Mouse (Mus musculus): Measurements from ENCODE around the gene Ip6k1.
A peak's percentile ranks its signal among the peaks of the same experiment; 100 is the strongest.

Ip6k1 gene

DNA sequence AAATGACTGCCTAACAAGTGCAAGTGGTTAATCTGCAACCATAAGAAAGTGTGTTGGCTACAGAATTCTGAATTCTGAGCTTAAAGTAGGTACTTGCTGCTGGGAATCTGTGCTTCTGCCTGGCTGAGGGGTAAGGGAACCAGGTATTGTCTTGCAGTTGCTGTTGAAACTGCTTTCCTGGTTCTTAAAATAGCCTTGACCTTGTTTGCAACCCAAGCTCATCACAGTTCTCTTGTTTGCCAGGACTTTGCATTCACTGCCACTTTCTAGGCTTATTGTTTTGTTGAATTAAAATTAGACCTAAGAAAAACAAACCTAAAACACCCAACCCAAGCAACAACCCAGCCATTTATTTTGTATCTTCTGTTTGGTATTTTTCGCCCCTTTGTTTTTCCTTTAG is 18.4 kb downstream of the Ip6k1 start:
- no peak for ATAC-seq (ENCODE audit: insufficient number of reproducible peaks, low FRiP score, low TSS enrichment)

DNA sequence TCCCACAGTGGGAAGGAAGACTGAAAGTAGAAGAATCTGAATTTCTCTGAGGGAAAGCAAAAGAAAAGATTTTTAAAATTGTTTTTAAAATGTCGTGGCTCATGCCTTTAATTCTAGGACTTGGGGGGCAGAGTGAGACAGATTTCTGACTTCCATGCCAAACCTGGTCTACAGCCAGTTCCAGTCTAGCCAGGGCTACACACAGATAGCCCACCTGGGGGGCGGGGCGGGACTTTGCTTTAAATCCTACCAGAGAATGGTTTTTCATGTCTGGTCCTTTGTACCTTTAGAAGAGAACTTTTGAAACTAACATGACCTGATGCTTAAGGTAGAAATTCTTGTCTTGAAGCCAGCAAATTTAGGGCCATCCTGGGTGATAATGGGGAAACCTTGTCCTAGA is 20.9 kb downstream of the Ip6k1 start:
- no peak for ATAC-seq (ENCODE audit: insufficient number of reproducible peaks, low FRiP score, low TSS enrichment)

- ATAC-seq (ENCODE audit: insufficient number of reproducible peaks, low FRiP score, low TSS enrichment), result no peak
Observed at GRCm38 (mm10) chr9:108026584-108026983, 24.3 kb downstream of the Ip6k1 start.

GRCm38 (mm10) chr9:108027867-108028266 is 25.6 kb downstream of the Ip6k1 start:
- no peak for ATAC-seq (ENCODE audit: insufficient number of reproducible peaks, low FRiP score, low TSS enrichment)

DNA sequence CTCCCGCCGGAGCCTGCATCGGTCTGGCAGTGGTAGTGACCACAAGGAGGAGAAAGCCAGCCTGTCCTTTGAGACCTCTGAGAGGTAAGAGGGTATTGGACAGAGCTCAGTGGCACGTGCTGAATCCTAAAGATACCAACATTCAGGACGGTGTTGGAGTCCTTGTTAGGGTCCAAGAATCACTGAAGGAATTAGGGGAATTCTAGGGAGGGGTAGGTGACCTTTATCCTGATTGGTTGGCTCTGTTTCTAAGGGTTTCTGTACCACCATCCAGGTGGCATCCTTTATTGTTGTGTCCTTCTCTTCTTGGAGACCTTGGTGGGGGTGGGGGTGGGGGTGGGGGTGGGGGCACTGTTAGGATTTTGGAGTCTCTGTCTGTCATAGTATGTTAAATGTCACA is 29.8 kb downstream of the Ip6k1 start:
- ATAC-seq (ENCODE audit: insufficient number of reproducible peaks, low FRiP score, low TSS enrichment), result no peak

DNA sequence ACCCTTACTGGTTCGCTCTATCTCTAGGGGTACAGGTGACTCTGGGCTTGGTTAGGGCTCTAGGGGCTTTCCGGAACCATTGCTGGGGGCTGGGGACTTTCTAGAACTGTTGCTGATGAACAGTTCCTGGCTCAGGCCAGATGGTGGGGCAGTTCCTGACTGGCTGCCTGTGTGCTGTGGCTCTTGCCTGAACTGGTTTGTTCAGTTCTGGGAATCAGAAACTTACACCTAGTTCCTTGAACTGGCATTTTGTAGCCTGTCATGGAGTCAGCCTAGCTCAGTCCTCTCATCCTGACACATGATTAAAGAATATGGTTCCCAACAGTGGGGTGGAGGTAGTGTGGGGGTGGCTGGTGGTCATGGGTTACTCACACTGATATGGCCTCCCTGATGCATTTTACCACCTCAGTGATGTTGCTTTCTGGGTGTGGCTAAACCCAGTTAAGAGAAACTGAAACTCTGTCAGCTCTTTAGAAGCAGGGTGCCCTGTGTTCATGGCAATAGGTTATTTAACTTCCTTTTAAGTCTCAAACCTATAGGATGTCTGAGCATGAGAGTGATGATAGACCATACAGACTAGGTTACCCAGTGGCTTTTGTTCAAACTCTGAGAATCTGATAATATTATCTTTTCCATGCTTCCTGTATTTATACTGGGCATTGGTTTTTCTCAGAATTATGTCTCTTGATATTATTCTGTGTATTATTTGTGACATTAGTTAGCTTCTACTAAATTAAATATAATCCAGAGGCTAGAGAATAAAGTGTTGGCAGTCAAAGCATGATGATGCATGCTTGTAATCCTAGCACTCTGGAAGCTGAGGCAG is 33.2 kb downstream of the Ip6k1 start:
- ATAC-seq (ENCODE audit: insufficient number of reproducible peaks, low FRiP score, low TSS enrichment), result no peak

- no peak for ATAC-seq (ENCODE audit: insufficient number of reproducible peaks, low FRiP score, low TSS enrichment)
Observed at GRCm38 (mm10) chr9:108044751-108045492, 42.6 kb downstream of the Ip6k1 start.

DNA sequence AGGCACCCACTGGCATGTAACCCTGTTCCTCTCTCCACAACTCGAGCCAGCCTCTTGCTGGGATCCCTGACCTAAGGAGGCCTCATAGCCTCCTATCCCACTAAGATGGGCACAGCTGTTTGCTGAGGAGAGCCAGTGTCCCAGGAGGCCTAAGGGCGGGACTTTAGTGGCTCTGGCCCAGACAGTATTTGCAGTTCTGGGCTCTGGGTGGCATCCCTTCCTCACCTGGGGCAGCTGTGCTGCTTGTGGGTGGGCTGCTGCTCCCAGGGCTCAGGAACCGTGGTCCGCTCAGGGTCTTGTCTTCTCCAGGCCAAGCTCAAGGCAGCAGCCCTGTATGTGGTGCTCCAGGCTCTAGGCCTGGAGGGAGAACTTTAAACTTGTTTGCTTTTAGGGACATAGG is 44.3 kb downstream of the Ip6k1 start:
- no peak for ATAC-seq (ENCODE audit: insufficient number of reproducible peaks, low FRiP score, low TSS enrichment)

DNA sequence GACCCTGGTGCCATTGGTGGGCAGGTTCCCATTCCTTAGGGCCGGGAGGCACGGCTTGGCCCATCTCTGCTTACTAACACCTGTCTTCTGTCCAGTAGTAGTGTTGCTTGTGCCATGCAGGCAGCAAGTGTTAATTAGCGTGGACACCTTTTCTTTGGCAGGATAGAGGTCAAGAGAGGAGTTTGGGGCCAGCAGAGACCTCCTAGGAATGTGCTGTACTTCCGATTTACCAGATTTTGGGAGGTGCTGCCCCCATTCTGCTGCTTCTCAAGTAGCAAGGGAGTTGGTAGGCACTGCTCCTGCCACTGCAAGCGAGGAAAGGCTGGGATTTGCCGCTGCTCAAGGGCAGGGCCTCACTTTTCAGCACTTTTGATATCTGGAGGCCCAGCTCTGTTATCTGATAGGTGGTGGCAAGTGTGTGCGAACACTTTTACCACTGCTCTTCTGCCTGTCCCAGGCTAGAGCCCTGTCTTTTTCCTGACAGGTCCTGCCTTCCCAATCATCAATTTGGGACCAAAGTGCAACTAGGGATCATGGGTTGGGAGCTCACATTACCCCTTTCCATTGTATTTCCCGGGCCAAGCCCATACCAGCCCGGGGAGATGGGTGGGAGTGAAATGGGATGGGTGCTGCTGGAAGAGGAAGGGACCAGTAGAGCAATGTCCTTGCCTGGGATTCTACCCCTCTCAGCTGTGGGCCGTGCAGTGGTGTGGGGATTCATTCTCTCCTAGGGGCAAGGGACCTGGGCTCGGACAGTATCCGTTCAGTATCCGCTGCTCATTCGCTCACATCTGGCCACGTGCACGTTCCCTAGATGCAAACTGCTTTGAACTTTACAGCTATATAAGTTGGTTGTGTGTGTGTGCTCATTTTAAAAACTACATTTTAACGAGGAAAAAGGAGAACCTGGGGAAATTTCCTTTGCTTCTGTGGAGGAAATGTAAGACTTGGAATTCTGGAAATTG is 45.6 kb downstream of the Ip6k1 start:
- ATAC-seq (ENCODE audit: insufficient number of reproducible peaks, low FRiP score, low TSS enrichment), result no peak

DNA sequence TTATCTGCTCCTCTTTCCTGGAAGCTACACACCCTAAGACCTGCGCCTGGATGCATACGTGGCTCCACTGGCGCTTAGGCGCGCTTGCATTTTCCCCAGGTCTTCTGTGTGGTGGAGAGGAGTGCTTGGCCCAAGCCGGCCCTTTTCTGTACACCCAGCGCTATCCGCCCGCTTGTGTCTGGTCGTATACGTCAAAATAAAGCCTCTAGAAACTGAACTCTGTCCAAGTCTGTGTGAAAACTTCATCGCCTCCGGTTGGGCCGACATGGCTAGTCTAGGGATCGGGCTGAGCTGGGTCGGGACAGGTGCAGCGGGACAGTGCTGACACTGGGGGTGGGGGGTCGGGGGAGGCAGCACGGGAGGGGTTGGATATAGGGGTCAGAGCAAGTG is 46.3 kb downstream of the Ip6k1 start:
- no peak for ATAC-seq (ENCODE audit: insufficient number of reproducible peaks, low FRiP score, low TSS enrichment)

DNA sequence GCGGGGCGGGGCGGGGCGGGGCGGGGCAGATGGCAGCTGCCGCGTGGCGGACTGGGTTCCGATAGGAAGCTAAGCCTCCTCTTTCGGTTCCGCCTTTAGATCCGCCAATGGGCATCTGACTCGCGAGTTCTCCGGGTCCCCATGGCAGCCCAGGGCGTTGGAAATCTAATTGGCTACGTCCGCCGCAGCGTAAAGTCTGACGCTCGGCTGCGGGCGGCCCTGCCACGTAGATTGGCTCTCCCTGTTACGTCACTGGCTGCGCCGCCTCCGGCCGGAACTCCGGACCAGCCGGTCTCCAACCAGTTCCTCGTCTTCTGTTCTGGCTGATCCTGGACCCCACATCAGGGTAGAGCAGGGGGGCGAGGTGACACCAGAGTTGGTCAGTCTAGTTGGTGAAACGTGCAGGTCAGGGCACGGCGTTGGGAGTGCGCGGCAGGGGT is 46.7 kb downstream of the Ip6k1 start, which contains the start of gene Gmppb:
Gmppb (plus strand) TSS at position 227 of the 440 bp plus-strand sequence.
- peak; percentile 87 for ATAC-seq (ENCODE audit: insufficient number of reproducible peaks, low FRiP score, low TSS enrichment)

DNA sequence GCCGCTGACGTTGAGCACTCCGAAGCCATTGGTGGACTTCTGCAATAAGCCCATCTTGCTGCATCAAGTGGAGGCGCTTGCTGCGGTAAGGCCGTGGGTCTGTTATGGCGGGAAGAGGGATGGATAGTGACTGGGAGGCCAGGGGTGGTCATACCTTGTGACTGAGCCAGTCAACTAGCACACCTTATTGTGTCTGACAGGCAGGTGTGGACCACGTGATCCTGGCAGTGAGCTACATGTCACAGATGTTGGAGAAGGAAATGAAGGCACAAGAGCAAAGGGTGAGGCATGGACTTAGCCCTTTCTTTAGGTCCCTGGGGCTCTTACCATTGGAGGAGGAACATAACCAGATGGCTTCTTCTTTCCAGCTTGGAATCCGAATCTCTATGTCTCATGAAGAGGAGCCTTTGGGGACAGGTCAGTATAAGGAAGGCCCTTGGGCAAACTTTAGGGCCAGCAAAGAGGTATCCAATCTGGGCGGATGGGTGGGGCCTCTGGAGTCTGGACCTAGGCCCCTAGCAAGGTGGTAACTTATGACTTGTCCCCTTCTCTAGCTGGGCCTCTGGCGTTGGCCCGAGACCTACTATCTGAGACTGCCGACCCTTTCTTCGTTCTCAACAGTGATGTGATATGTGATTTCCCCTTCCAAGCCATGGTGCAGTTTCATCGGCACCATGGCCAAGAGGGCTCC is 47.4 kb downstream of the Ip6k1 start:
- no peak for ATAC-seq (ENCODE audit: insufficient number of reproducible peaks, low FRiP score, low TSS enrichment)

DNA sequence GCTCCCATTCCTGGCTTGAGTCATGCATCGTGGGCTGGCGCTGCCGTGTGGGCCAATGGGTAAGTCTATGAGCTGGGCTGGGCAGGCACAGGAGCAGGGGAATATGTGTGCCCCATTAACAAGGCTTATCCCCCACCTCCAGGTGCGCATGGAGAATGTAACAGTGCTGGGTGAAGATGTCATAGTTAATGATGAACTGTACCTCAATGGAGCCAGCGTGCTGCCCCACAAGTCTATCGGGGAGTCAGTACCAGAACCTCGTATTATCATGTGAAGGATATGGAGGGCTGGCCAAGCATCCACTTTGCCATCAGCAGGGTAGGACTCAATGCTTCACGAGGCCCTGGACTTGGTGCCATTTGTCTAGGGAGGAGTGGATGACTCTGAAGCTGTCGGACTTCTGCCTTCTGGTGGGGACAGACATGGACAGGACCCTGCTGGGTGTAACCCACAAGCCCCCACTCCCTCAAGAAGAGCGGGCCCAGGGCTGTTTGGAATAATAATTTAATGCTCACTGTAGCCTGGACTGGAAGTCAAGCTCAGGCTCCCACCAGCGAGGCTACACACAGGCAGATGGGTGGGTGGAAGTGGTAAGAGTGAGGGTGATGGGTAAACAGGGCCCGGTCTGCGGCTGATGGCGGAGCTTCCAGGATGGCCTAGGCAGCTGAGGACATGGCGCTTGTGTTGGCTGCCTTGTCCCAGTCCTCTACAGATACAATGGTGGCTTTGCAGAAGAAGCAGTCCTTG is 49.1 kb downstream of the Ip6k1 start:
- no peak for ATAC-seq (ENCODE audit: insufficient number of reproducible peaks, low FRiP score, low TSS enrichment)

DNA sequence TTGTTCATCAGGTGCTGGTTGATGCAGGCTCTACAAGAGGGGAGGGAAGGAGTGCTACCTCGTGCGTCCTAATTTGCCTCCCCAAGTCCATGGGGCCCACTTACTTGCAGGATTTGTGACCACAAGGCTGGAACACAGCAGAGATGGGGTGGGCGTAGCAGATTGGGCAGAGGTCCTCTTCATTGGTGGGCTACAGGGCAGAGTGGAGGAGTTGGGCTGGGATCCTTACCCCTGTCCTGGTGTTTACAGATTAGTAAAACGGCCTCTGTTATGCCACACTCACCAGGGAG is 49.6 kb downstream of the Ip6k1 start:
- ATAC-seq (ENCODE audit: insufficient number of reproducible peaks, low FRiP score, low TSS enrichment), result no peak

DNA sequence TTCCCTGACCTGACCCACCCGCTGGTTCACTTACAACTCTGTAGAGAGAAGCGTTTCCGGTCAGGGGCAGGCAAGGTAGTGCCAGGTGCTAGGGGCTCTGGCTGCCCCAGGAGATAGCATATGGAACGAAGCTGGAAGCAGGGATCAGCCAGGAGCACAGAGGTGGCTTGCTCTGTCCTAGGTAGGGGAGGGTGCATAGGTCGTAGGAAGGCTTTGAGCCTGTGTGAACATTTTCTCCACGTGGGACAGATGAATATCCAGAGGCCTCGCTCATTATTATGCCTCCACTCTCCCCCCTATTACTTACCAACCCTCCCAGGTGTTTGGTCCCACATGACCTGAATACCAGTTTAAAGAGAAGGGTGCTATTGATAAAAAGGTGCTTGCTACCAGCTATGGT is 50.1 kb downstream of the Ip6k1 start:
- no peak for ATAC-seq (ENCODE audit: insufficient number of reproducible peaks, low FRiP score, low TSS enrichment)

GRCm38 (mm10) chr9:108052885-108053664 is 50.8 kb downstream of the Ip6k1 start, which contains the start of gene Amigo3:
Gene Amigo3, plus strand, starts transcription at chr9:108053159.
- ATAC-seq (ENCODE audit: insufficient number of reproducible peaks, low FRiP score, low TSS enrichment), result peak; percentile 23; the same call in 1 of the 2 replicates

DNA sequence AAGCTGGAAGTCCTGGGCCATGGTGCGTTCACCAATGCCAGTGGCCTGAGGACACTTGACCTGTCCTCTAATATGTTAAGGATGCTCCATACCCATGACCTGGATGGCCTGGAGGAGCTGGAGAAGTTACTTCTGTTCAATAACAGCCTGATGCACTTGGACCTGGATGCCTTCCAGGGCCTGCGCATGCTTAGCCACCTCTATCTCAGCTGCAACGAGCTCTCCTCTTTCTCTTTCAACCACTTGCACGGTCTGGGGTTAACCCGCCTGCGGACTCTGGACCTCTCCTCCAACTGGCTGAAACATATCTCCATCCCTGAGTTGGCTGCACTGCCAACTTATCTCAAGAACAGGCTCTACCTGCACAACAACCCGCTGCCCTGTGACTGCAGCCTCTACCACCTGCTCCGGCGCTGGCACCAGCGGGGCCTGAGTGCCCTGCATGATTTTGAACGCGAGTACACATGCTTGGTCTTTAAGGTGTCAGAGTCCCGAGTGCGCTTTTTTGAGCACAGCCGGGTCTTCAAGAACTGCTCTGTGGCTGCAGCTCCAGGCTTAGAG is 51.4 kb downstream of the Ip6k1 start:
- no peak for ATAC-seq (ENCODE audit: insufficient number of reproducible peaks, low FRiP score, low TSS enrichment)

- no peak for ATAC-seq (ENCODE audit: insufficient number of reproducible peaks, low FRiP score, low TSS enrichment)
Observed at GRCm38 (mm10) chr9:108054331-108055040, 52.2 kb downstream of the Ip6k1 start.

Data from cerebellum, adult (tissue).